Mouse (Mus musculus): ENCODE measurements around the gene Kif5c.

Gene Kif5c

GRCm38 (mm10) chr2:49672501-49672874 is 53.4 kb downstream of the Kif5c start:
- 39% methylated on average over 7 of the region's 7 CpGs for WGBS

GRCm38 (mm10) chr2:49676020-49676419 is 56.9 kb downstream of the Kif5c start:
- 64% methylated on average over 12 of the region's 12 CpGs for WGBS

GRCm38 (mm10) chr2:49678386-49678785 is 59.3 kb downstream of the Kif5c start:
- 54% methylated on average over 7 of the region's 7 CpGs for WGBS

- 62% methylated on average over 16 of the region's 16 CpGs for WGBS
Observed at GRCm38 (mm10) chr2:49679135-49679964, 60.3 kb downstream of the Kif5c start.

- 48% methylated on average over 6 of the region's 6 CpGs for WGBS
Observed at GRCm38 (mm10) chr2:49682754-49683153, 63.7 kb downstream of the Kif5c start.

- WGBS = 63% methylated on average over 2 of the region's 2 CpGs
Observed at GRCm38 (mm10) chr2:49684808-49685207, 65.7 kb downstream of the Kif5c start.

GRCm38 (mm10) chr2:49690421-49690826 is 71.3 kb downstream of the Kif5c start:
- WGBS = 58% methylated on average over 9 of the region's 9 CpGs

- WGBS = 75% methylated on average over 5 of the region's 5 CpGs
Observed at GRCm38 (mm10) chr2:49691441-49691840, 72.3 kb downstream of the Kif5c start.

GRCm38 (mm10) chr2:49694727-49695126 is 75.6 kb downstream of the Kif5c start:
- WGBS = 58% methylated on average over 10 of the region's 10 CpGs

- 56% methylated on average over 3 of the region's 3 CpGs for WGBS
Observed at GRCm38 (mm10) chr2:49695461-49695860, 76.4 kb downstream of the Kif5c start.

GRCm38 (mm10) chr2:49698851-49699250 is 79.8 kb downstream of the Kif5c start:
- WGBS = 75% methylated on average over 5 of the region's 5 CpGs

- 81% methylated on average over 22 of the region's 22 CpGs for WGBS
Observed at GRCm38 (mm10) chr2:49700176-49700971, 81.3 kb downstream of the Kif5c start.

GRCm38 (mm10) chr2:49710223-49710622 is 91.1 kb downstream of the Kif5c start:
- 42% methylated on average over 3 of the region's 3 CpGs for WGBS

GRCm38 (mm10) chr2:49711693-49712092 is 92.6 kb downstream of the Kif5c start:
- 51% methylated on average over 6 of the region's 6 CpGs for whole genome bisulfite sequencing

- 28% methylated on average over 7 of the region's 7 CpGs for WGBS
Observed at GRCm38 (mm10) chr2:49712336-49712887, 93.3 kb downstream of the Kif5c start.

GRCm38 (mm10) chr2:49716490-49716889 is 97.4 kb downstream of the Kif5c start:
- WGBS = 84% methylated on average over 7 of the region's 7 CpGs

- 91% methylated on average over 18 of the region's 18 CpGs for WGBS
Observed at GRCm38 (mm10) chr2:49717437-49718116, 98.5 kb downstream of the Kif5c start.

GRCm38 (mm10) chr2:49718492-49718891 is 99.4 kb downstream of the Kif5c start:
- WGBS = 29% methylated on average over 3 of the region's 3 CpGs

- WGBS = 31% methylated on average over 8 of the region's 8 CpGs
Observed at GRCm38 (mm10) chr2:49718935-49719850, 100.1 kb downstream of the Kif5c start.

GRCm38 (mm10) chr2:49719854-49720253 is 100.8 kb downstream of the Kif5c start:
- 5% methylated on average over 6 of the region's 6 CpGs for WGBS

- 29% methylated on average over 9 of the region's 9 CpGs for WGBS
Observed at GRCm38 (mm10) chr2:49720343-49720742, 101.2 kb downstream of the Kif5c start.

Measured in cerebral cortex, adult 2 months (tissue).